Mouse (Mus musculus) heart, embryonic 14.5 days (tissue): ENCODE results near the gene 4921517D22Rik. TPM values are rescaled to one million over a fixed set of nuclear protein-coding genes. Genes with fewer than 3 reads are reported as not detected.

Experiments used
- ATAC-seq: fragments of 200-750 bp; cut with Nextera tagmentation; 2 replicates; pipeline ENCODE4 v1.8.0; 2017; ENCODE audit warnings: low read depth, moderate TSS enrichment; ENCODE audit not compliant: insufficient number of reproducible peaks, insufficient read depth, low FRiP score
- H3K27ac ChIP-seq, 2 experiments: fragments of 200-500 bp in 1 of 2; fragments of 300-500 bp in 1 of 2; sonication (generic) in 1 of 2; replicated peaks in 1 of 2; 2 replicates each; pipeline ENCODE4 v1.5.1; 2012 to 2014; ENCODE audit warnings: low read depth in 2 of 2, low read length in 2 of 2, control low read depth in 1 of 2, mild to moderate bottlenecking in 1 of 2, mixed read lengths in 1 of 2; ENCODE audit not compliant: control insufficient read depth in 1 of 2, insufficient read depth in 1 of 2
- H3K27me3 ChIP-seq: fragments of 300-500 bp; sonication (generic); 2 replicates; pipeline ENCODE4 v1.6.1; 2014; ENCODE audit warnings: mild to moderate bottlenecking, low read length, control low read depth; ENCODE audit not compliant: control insufficient read depth, insufficient read depth
- H3K36me3 ChIP-seq: fragments of 300-500 bp; sonication (generic); 2 replicates; pipeline ENCODE4 v1.6.1; 2014; ENCODE audit warnings: mild to moderate bottlenecking, control low read depth, low read length, mixed read lengths; ENCODE audit not compliant: control insufficient read depth, insufficient read depth
- H3K4me1 ChIP-seq, 2 experiments: fragments of 200-500 bp in 1 of 2; fragments of 300-500 bp in 1 of 2; sonication (generic) in 1 of 2; 2 replicates each; pipeline ENCODE4 v1.6.1; 2012 to 2014; ENCODE audit warnings: low read length in 2 of 2, control low read depth in 1 of 2, mixed read lengths in 1 of 2; ENCODE audit not compliant: control insufficient read depth in 2 of 2, insufficient read depth in 2 of 2
- H3K4me2 ChIP-seq: fragments of 300-500 bp; sonication (generic); 2 replicates; pipeline ENCODE4 v1.6.1; 2014; ENCODE audit warnings: mild to moderate bottlenecking, low read length
- H3K4me3 ChIP-seq, 2 experiments: fragments of 200-500 bp in 1 of 2; fragments of 300-500 bp in 1 of 2; sonication (generic) in 1 of 2; 2 replicates each; pipeline ENCODE4 v1.5.1; 2012 to 2014; ENCODE audit warnings: low read length in 2 of 2, mild to moderate bottlenecking in 2 of 2, control low read depth in 1 of 2, low read depth in 1 of 2, moderate library complexity in 1 of 2; ENCODE audit not compliant: control insufficient read depth in 1 of 2, insufficient read depth in 1 of 2
- H3K9ac ChIP-seq: fragments of 300-500 bp; sonication (generic); 2 replicates; pipeline ENCODE4 v1.6.1; 2014; ENCODE audit warnings: mild to moderate bottlenecking, low read length
- H3K9me3 ChIP-seq: fragments of 300-500 bp; sonication (generic); 2 replicates; pipeline ENCODE4 v1.6.1; 2016; ENCODE audit warnings: low read length, control low read depth; ENCODE audit not compliant: control insufficient read depth
- WGBS: fragments of 180-500 bp; shearing (Covaris S2); extraction: QIAGEN DNeasy Blood & Tissue Kit; methylation state at CpG from one replicate; pipeline ENCODE4 v1.1.7; 2014; 5-methylcytosine and 5-hydroxymethylcytosine counted together
- polyA plus RNA-seq: library from polyadenylated mRNA; unstranded; fragments of >200 nt; fragmentation: Nextera tagmentation; extraction: Ambion mirVana; gene quantifications from 2 replicates; pipeline ENCODE4 v1.2.1, GENCODE M21; 2014

4921517D22Rik gene
- polyA plus RNA-seq, 1 experiment from 2014 or later, result not detected

GRCm38 (mm10) chr13:59639368-59640177 lies 54.3 kb downstream of the 4921517D22Rik start:
- ATAC-seq, result no peak
- 53% methylated on average over 16 of the region's 16 CpGs for WGBS
- no peak overlapping the region for H3K4me3 ChIP-seq
- H3K9ac ChIP-seq, result no peak overlapping the region
- peaks cover 46% of the 10 kb centered on the region for H3K36me3 ChIP-seq
- no peaks in the 10 kb centered on the region for H3K9me3 ChIP-seq
- H3K4me1 ChIP-seq, result peaks cover 12 to 18% of the 10 kb centered on the region in 2 experiments
- no peaks in the 10 kb centered on the region for H3K27me3 ChIP-seq
- no peak overlapping the region for H3K4me2 ChIP-seq
- no peak overlapping the region for H3K27ac ChIP-seq

- no peaks in the 10 kb centered on the region for H3K27me3 ChIP-seq
- H3K4me2 ChIP-seq, result no peak overlapping the region
- no peak overlapping the region for H3K27ac ChIP-seq
- WGBS, result 88% methylated on average over 7 of the region's 7 CpGs
- H3K9me3 ChIP-seq, result no peaks in the 10 kb centered on the region
- H3K9ac ChIP-seq, result no peak overlapping the region
- H3K4me3 ChIP-seq, result no peak overlapping the region
- peaks cover 64% of the 10 kb centered on the region for H3K36me3 ChIP-seq
- ATAC-seq, result no peak
- peaks cover 12 to 18% of the 10 kb centered on the region in 2 experiments for H3K4me1 ChIP-seq
These were observed 56.1 kb downstream of the 4921517D22Rik start for GRCm38 (mm10) chr13:59637800-59638199.

Other genes with a start within 250 kb of the 4921517D22Rik start
- gene Agtpbp1, start 108.9 kb downstream of the 4921517D22Rik start, polyA plus RNA-seq, result 14.9 and 15.1 TPM in 2 replicates
- 54.4 and 70.3 TPM in 2 replicates for gene Naa35, start 108.8 kb downstream of the 4921517D22Rik start, polyA plus RNA-seq
- 46.6 and 49.2 TPM in 2 replicates for gene Golm1, start 18.3 kb downstream of the 4921517D22Rik start, polyA plus RNA-seq
- gene Spata31d1a, start 16.2 kb upstream of the 4921517D22Rik start, polyA plus RNA-seq, result 0.05 TPM in 1 of 2 replicates, not detected in the other
- not detected in 2 replicates for gene Spata31d1b, start 18.2 kb upstream of the 4921517D22Rik start, polyA plus RNA-seq
- gene Spata31d1d, start 37.6 kb upstream of the 4921517D22Rik start, polyA plus RNA-seq, result not detected in 2 replicates
- 0.27 TPM in 1 of 2 replicates, not detected in the other for gene 1700014D04Rik, start 52.6 kb upstream of the 4921517D22Rik start, polyA plus RNA-seq
- gene Isca1, start 75.7 kb upstream of the 4921517D22Rik start, polyA plus RNA-seq, result 213 and 236 TPM in 2 replicates
- gene Gm49354, start 88.1 kb upstream of the 4921517D22Rik start, polyA plus RNA-seq, result not detected in 2 replicates
- gene Tut7, start 129.0 kb upstream of the 4921517D22Rik start, polyA plus RNA-seq, result 35.0 and 35.1 TPM in 2 replicates